Mouse (Mus musculus) megakaryocyte, embryonic 14.5 days (primary cell): Measurements from ENCODE around the gene Gm21983.

ENCODE experiments used
- FLI1 ChIP-seq: IDR thresholded peaks from 2 replicates; pipeline ENCODE4 v1.6.1; 2012; ENCODE audit warnings: low read length, inconsistent platforms, mixed read lengths
- GATA1 ChIP-seq: IDR thresholded peaks from 3 replicates; pipeline ENCODE4 v1.6.1; 2012; ENCODE audit warnings: mixed read lengths, low read length, inconsistent platforms, borderline replicate concordance

DNA sequence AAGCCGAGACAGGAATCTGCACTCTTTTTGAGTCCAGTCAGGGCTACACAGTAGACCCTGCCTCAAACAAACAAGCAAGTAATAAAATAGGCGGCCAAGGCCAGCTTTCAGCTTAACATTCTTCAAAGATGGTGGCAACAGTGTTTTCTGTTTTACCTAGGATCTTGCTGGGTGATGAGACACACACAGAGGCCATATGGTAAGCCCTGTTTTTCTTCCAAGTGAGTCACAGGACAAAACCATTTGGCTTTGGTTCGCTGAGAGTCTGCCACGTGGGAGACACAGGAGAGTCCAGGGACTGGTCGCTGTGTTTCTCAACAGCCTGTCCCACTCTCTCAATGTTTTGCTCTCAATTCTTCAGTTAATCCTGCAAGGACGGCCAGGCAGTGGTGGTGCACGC, 37.7 kb upstream of the Gm21983 start:
- TF ChIP-seq FLI1, result no peak
- TF ChIP-seq GATA1, result no peak
